Mouse (Mus musculus): Measurements from ENCODE around the gene Cldn18. TPM values are rescaled to one million over a fixed set of nuclear protein-coding genes. Genes with fewer than 3 reads are reported as not detected.
A peak's percentile ranks its signal among the peaks of the same experiment; 100 is the strongest.

Cldn18 gene
- polyA plus RNA-seq (2012; rRNA removed) (not detected in 2 replicates), polyA plus RNA-seq (2014; fragmentation: Nextera tagmentation; extraction: Ambion mirVana) (not detected in 2 replicates)

DNA sequence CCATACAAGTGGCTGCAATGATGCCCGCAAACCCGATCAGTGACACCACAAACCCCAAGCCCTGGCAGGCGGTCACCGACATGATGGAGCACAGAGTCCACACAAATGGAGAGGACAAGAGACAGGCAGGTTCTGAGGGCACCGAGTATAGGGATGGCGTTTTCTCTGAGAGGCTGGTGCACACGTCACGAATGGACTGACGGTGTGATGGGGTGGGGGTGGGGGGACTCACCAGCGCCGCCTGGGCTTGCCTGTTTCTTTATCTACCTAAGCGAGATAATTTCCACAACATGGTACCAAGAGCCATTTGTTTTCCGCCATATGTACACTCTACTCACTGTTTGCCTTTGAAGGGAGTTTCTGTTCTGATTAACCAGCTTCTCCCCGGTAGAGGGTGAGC is at the start of gene Cldn18:
Gene Cldn18, minus strand, starts transcription at position 134 of the 400 bp plus-strand sequence.
- H3K27ac ChIP-seq (replicated peaks; ENCODE audit: low read depth, low read length): no peak within 1 kb of the TSS
- WGBS: 91% methylated on average over 14 of the region's 14 CpGs
- H3K36me3 ChIP-seq (ENCODE audit: control insufficient read depth, insufficient read depth, low read length): no peaks in the 10 kb centered on the region
- H3K9ac ChIP-seq (ENCODE audit: low read depth, low read length, severe bottlenecking): no peak within 1 kb of the TSS
- H3K4me2 ChIP-seq (replicated peaks; ENCODE audit: low read depth, low read length, severe bottlenecking): no peak within 1 kb of the TSS
- H3K9me3 ChIP-seq (ENCODE audit: control insufficient read depth, low read length): no peaks in the 10 kb centered on the region
- H3K4me3 ChIP-seq (replicated peaks; ENCODE audit: low read length): no peak within 1 kb of the TSS
- TF ChIP-seq POLR2A (IDR thresholded peaks at IDR 0.05; ENCODE audit: borderline replicate concordance, extremely low read depth, insufficient read depth, insufficient read length): no peak
- H3K4me1 ChIP-seq (ENCODE audit: control insufficient read depth, insufficient read depth, low read length): no peaks in the 10 kb centered on the region
- no peak for ATAC-seq (ENCODE audit: low FRiP score, low read depth)
- no peak for DNase-seq (ENCODE audit: low spot score)
- no peaks in the 10 kb centered on the region for H3K27me3 ChIP-seq (ENCODE audit: control insufficient read depth, insufficient read depth, low read length)

DNA sequence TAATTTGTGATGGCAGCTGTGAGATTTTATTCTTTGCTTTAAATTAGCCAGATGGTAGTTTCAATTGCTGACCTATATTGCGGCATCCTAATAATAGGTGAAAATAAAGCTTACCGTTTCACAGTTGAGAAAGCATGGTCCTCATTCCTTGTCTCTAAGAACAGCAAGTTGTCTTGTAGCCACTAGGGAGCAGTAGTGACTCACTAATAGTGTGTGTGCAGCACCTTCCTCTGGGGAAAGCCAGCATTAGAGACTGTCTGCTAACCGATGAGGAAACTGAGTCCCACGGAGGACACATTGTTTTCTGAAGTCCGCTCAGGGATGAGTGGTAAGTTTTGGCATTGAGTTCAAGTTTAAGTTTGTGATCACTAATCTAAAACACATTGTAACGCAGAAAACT is 46.5 kb upstream of the Cldn18 start:
- DNase-seq (ENCODE audit: low spot score) (peak; percentile 5), ATAC-seq (ENCODE audit: low FRiP score, low read depth) (no peak)
- no peak overlapping the region for H3K4me3 ChIP-seq (replicated peaks; ENCODE audit: low read length)
- H3K27me3 ChIP-seq (ENCODE audit: control insufficient read depth, insufficient read depth, low read length): no peaks in the 10 kb centered on the region
- no peaks in the 10 kb centered on the region for H3K36me3 ChIP-seq (ENCODE audit: control insufficient read depth, insufficient read depth, low read length)
- no peak overlapping the region for H3K9ac ChIP-seq (ENCODE audit: low read depth, low read length, severe bottlenecking)
- 64% methylated on average over 6 of the region's 6 CpGs for WGBS
- no peak for TF ChIP-seq POLR2A (IDR thresholded peaks at IDR 0.05; ENCODE audit: borderline replicate concordance, extremely low read depth, insufficient read depth, insufficient read length)
- H3K4me1 ChIP-seq (ENCODE audit: control insufficient read depth, insufficient read depth, low read length): no peaks in the 10 kb centered on the region
- H3K9me3 ChIP-seq (ENCODE audit: control insufficient read depth, low read length): no peaks in the 10 kb centered on the region
- H3K27ac ChIP-seq (replicated peaks; ENCODE audit: low read depth, low read length): no peak overlapping the region
- H3K4me2 ChIP-seq (replicated peaks; ENCODE audit: low read depth, low read length, severe bottlenecking): no peak overlapping the region

DNA sequence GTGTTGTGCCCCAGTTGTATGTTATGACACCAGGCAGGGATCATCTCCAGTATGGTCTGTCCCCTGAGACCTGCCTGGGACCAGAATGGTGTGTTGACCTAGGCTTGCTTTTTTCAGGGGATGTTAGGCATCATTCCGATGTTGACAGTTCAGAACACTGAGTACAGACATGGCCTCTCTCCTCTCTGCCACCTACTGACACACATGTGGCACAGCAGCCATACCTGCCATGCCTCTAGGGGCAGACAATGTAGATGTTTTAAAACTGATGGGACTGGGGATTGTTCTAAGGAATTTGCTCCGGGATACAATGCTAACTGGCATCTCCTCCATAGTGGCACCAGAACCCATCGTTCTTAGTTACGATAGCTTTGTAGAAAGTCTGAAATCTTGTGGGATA is 33.2 kb upstream of the Cldn18 start:
- ATAC-seq (ENCODE audit: low FRiP score, low read depth): no peak
- H3K27me3 ChIP-seq (ENCODE audit: control insufficient read depth, insufficient read depth, low read length): no peaks in the 10 kb centered on the region
- no peaks in the 10 kb centered on the region for H3K4me1 ChIP-seq (ENCODE audit: control insufficient read depth, insufficient read depth, low read length)
- no peaks in the 10 kb centered on the region for H3K9me3 ChIP-seq (ENCODE audit: control insufficient read depth, low read length)
- H3K27ac ChIP-seq (replicated peaks; ENCODE audit: low read depth, low read length): no peak overlapping the region
- H3K9ac ChIP-seq (ENCODE audit: low read depth, low read length, severe bottlenecking): no peak overlapping the region
- no peaks in the 10 kb centered on the region for H3K36me3 ChIP-seq (ENCODE audit: control insufficient read depth, insufficient read depth, low read length)
- no peak for DNase-seq (ENCODE audit: low spot score)
- no peak overlapping the region for H3K4me2 ChIP-seq (replicated peaks; ENCODE audit: low read depth, low read length, severe bottlenecking)
- H3K4me3 ChIP-seq (replicated peaks; ENCODE audit: low read length): no peak overlapping the region
- WGBS: 85% methylated on average over 4 of the region's 4 CpGs
- TF ChIP-seq POLR2A (IDR thresholded peaks at IDR 0.05; ENCODE audit: borderline replicate concordance, extremely low read depth, insufficient read depth, insufficient read length): no peak

DNA sequence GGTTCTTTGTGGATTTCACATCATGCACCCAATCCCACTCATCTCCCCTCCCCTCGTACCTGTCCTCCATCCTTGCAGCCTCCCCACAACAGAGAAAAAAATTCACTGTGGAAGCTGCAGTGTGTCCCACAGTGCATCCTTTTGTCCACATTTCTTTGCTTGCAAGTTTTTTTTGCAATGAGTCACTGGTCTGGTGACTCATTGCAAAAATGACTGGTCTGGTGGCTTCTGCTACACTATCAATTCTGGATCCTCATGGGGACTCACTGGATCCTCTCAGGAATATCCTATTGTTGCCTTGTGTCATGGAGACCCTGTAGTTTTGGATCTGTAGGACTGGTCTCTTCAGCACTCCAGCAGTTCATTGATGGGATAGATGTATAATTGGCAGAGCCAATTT is 31.2 kb upstream of the Cldn18 start:
- H3K27ac ChIP-seq (replicated peaks; ENCODE audit: low read depth, low read length): no peak overlapping the region
- DNase-seq (ENCODE audit: low spot score) (no peak), ATAC-seq (ENCODE audit: low FRiP score, low read depth) (no peak)
- H3K27me3 ChIP-seq (ENCODE audit: control insufficient read depth, insufficient read depth, low read length): no peaks in the 10 kb centered on the region
- WGBS: 50% methylated on average over 1 of the region's 1 CpGs
- H3K9me3 ChIP-seq (ENCODE audit: control insufficient read depth, low read length): no peaks in the 10 kb centered on the region
- no peak for TF ChIP-seq POLR2A (IDR thresholded peaks at IDR 0.05; ENCODE audit: borderline replicate concordance, extremely low read depth, insufficient read depth, insufficient read length)
- H3K4me2 ChIP-seq (replicated peaks; ENCODE audit: low read depth, low read length, severe bottlenecking): no peak overlapping the region
- H3K4me3 ChIP-seq (replicated peaks; ENCODE audit: low read length): no peak overlapping the region
- no peak overlapping the region for H3K9ac ChIP-seq (ENCODE audit: low read depth, low read length, severe bottlenecking)
- no peaks in the 10 kb centered on the region for H3K4me1 ChIP-seq (ENCODE audit: control insufficient read depth, insufficient read depth, low read length)
- no peaks in the 10 kb centered on the region for H3K36me3 ChIP-seq (ENCODE audit: control insufficient read depth, insufficient read depth, low read length)

DNA sequence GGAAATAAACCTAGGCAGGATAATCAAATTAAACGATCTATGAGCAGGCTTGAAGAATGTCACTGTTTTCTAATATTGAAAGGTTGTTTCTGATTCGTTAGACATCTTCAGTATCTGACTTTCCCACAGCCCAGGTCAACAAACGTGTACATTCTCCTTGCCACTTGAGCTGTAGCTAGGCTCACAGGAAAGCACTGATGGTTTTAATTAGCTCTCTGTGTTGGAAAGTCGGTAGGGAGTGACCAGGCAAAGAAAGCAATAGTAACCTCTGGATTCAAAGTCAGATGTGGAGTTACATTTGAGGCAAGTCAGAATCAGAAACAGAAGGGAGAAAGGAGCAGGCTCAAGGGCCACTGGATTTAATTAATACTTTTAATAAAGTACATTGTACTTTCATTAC is 30.7 kb upstream of the Cldn18 start:
- no peak overlapping the region for H3K4me2 ChIP-seq (replicated peaks; ENCODE audit: low read depth, low read length, severe bottlenecking)
- DNase-seq (ENCODE audit: low spot score): no peak
- H3K27ac ChIP-seq (replicated peaks; ENCODE audit: low read depth, low read length): no peak overlapping the region
- no peaks in the 10 kb centered on the region for H3K27me3 ChIP-seq (ENCODE audit: control insufficient read depth, insufficient read depth, low read length)
- no peak for ATAC-seq (ENCODE audit: low FRiP score, low read depth)
- no peak overlapping the region for H3K4me3 ChIP-seq (replicated peaks; ENCODE audit: low read length)
- H3K9ac ChIP-seq (ENCODE audit: low read depth, low read length, severe bottlenecking): no peak overlapping the region
- no peaks in the 10 kb centered on the region for H3K4me1 ChIP-seq (ENCODE audit: control insufficient read depth, insufficient read depth, low read length)
- no peaks in the 10 kb centered on the region for H3K9me3 ChIP-seq (ENCODE audit: control insufficient read depth, low read length)
- 19% methylated on average over 4 of the region's 4 CpGs for WGBS
- no peaks in the 10 kb centered on the region for H3K36me3 ChIP-seq (ENCODE audit: control insufficient read depth, insufficient read depth, low read length)
- no peak for TF ChIP-seq POLR2A (IDR thresholded peaks at IDR 0.05; ENCODE audit: borderline replicate concordance, extremely low read depth, insufficient read depth, insufficient read length)

DNA sequence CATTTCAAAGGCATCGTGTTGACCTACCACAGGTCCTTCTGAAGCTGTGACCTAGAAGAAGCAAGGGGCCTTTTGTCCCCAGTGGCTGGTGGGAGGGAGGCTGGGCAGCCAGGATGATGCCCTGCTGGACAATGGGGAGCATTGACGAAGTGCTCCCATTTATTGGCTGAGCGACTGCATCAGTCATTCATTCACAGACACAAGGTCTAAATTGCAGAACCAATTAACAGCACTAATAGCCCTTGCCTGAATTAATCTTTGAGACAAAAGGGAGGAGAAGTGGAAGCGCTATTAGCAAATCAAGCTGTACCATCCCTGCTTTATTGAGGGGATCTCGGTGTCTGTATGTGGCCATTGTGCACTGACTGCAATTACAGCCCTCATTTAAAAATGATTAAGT is 27.5 kb upstream of the Cldn18 start:
- DNase-seq (ENCODE audit: low spot score) (no peak), ATAC-seq (ENCODE audit: low FRiP score, low read depth) (no peak)
- no peak for TF ChIP-seq POLR2A (IDR thresholded peaks at IDR 0.05; ENCODE audit: borderline replicate concordance, extremely low read depth, insufficient read depth, insufficient read length)
- Histone ChIP-seq H3K27ac (replicated peaks; ENCODE audit: low read depth, low read length) (no peak overlapping the region), H3K9me3 (ENCODE audit: control insufficient read depth, low read length) (no peaks in the 10 kb centered on the region), H3K4me2 (replicated peaks; ENCODE audit: low read depth, low read length, severe bottlenecking) (no peak overlapping the region), H3K4me3 (replicated peaks; ENCODE audit: low read length) (no peak overlapping the region), H3K36me3 (ENCODE audit: control insufficient read depth, insufficient read depth, low read length) (no peaks in the 10 kb centered on the region), H3K4me1 (ENCODE audit: control insufficient read depth, insufficient read depth, low read length) (no peaks in the 10 kb centered on the region), H3K27me3 (ENCODE audit: control insufficient read depth, insufficient read depth, low read length) (no peaks in the 10 kb centered on the region), H3K9ac (ENCODE audit: low read depth, low read length, severe bottlenecking) (no peak overlapping the region)
- 85% methylated on average over 5 of the region's 5 CpGs for WGBS

All from limb, embryonic 14.5 days (tissue).